Mouse (Mus musculus): ENCODE measurements around the gene Cd96.
A peak's percentile ranks its signal among the peaks of the same experiment; 100 is the strongest.
"Not testable (repeated sequence)": the region's sequence is repeated elsewhere in the genome, so short reads cannot be mapped to it uniquely, and the experiment has no call there.

The Cd96 gene

DNA sequence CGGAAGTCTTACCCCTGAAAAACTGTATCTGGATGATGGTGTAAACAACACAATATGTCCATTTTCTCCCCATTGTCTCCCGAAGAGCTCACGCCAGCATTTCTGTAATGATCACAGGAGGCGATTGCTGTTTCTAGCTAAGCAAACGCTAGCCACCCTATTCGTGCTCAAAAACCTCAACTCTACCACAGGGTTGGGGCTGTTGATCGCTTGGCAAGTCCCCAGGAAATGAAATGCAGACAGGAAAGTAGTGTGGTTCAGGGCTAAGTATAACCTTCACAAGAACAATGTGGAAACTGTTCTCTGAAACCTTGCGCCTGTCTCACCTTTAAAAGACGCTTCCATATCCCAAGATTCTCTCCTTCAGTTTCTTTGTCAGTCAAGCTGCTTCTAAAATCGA, at the start of gene Cd96:
Gene Cd96 (minus strand): TSS at position 232 of the 400 bp plus-strand sequence.
- DNase-seq, result no peak

- DNase-seq, result no peak
These were observed 46.9 kb upstream of the Cd96 start for GRCm38 (mm10) chr16:46166971-46167370.

- DNase-seq, result no peak
These were observed 45.3 kb upstream of the Cd96 start for GRCm38 (mm10) chr16:46165305-46165704.

DNA sequence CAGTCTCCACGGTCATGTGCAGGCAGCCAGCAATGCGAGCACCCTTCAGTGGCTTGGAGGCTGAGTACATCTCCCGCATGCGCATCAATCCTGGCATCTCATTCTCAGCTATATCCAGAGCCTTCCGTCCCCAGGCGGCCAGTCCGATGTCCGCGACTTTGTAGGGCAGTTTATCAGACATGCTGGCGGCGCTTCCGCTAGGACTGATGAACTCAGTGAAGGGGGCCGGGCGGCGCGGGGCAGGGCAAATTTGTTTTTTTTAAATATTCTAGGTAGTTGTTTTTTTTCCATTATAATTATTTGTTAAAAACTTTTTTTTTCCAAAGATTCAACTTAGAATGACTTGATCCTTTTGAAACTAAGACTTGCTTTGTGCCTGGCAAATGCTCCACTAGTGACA, 34.8 kb upstream of the Cd96 start, which contains the start of gene Gm4737:
Gene Gm4737 (minus strand): TSS at position 246 of the 400 bp plus-strand sequence.
- not testable (repeated sequence) for DNase-seq

DNA sequence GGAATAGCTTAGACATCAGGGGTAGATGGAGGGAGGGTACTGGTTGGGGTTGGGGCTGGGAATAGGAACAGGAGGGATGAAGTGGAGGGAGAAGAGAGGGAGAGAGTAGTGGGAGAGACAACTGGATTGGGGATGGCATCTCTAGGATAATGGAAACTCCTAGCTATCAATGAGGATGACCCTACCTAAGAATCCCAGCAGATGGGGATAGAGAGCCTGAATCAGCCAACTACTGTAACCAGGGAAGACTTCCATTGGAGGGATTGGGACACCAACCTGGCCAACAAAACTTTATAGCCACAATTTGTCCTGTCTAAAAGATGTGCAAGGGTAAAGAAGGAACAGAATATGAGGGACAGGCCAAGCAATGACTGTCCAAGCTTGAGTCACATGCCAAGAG, 31.1 kb upstream of the Cd96 start:
- DNase-seq, result no peak

- no peak for DNase-seq
These were observed 28.8 kb upstream of the Cd96 start for GRCm38 (mm10) chr16:46148661-46149341.

DNA sequence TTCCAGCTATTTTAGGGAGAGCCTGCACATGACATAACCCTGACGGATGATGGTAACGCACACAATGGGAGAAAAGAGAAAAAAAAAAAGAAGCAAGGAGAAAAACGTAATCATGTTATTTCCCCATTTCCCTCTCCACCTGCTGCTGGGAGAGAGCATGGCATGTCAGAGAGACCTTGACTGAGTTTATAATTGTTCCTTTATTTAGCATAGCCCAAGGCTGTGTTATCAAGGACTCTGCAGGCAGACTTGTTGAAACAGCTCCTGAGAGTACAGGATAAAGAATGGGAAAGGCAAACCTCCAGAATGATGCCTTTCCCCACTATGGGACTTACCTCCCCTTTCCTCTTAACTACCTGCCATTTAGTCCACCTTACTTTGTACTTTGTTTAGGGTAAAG, 26.9 kb upstream of the Cd96 start:
- DNase-seq, result no peak

GRCm38 (mm10) chr16:46122238-46122637, 2.2 kb upstream of the Cd96 start:
- no peak for DNase-seq

DNA sequence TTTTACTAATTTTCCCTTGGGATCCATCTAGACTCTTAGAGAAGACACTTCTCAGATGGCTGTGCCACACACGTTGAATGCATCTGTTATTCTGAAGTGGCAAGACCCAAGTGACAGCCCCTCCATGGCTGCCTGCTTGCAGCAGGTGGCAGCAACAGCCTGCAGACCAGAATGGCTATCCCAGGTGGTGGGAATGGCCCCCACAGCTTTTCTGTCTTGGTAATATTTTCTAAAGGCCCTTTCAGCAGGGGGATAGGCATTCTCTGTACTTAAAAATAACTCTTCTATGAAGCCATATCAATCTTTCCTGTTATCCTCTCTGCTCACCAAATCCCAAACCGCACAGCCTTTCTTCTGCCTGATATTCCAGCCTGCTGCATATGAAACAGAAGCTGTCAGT, 1.4 kb upstream of the Cd96 start:
- no peak for DNase-seq

- DNase-seq, result no peak
These were observed 556 bp upstream of the Cd96 start for GRCm38 (mm10) chr16:46120607-46121006.

GRCm38 (mm10) chr16:46117645-46118044, 2.4 kb downstream of the Cd96 start:
- no peak for DNase-seq

- DNase-seq, result no peak
These were observed 5.3 kb downstream of the Cd96 start for GRCm38 (mm10) chr16:46114727-46115126.

GRCm38 (mm10) chr16:46109536-46109935, 10.5 kb downstream of the Cd96 start:
- DNase-seq, result peak; percentile 5 to 6

DNA sequence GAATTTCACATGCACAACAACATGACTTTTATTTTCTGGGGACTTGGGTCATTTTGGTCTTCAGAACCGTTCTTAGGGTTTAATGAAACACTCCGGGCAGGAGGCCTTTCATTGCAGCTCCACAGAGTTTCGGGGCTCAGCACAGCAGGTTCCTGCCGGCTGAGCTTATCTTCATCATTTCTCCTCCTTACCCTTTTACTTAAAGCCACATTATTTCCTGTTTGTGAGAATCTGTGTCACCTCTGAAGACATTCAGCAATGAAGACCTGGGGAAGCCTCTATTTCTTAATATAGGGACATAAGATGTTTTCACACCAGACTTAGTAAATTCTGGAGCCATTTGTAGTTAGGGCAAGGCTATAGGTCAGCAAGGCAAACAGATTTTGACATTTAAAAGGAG, 12.6 kb downstream of the Cd96 start:
- no peak for DNase-seq

- DNase-seq, result no peak
These were observed 15.6 kb downstream of the Cd96 start for GRCm38 (mm10) chr16:46104491-46104890.

GRCm38 (mm10) chr16:46101748-46102147, 18.3 kb downstream of the Cd96 start:
- DNase-seq, result no peak

- no peak for DNase-seq
These were observed 19.8 kb downstream of the Cd96 start for GRCm38 (mm10) chr16:46100286-46100685.

DNA sequence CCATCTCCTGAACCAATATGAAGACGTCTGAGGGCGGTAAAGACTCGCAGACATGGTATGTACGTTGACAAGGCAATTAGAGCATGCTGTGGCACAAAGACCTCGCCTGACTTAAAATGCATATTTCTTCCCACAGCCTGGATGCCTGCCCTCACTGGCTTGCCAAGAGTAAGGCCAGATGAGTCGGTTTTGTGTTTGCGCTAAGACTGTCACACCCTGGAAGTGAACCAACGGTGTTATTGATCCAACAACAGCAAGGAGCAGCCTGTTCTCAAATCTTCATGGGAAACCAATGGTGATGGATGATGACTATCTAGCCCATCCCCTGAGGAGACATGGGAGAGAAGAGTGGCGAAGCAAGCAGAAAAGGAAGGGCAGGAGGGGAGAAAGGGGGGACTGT, 22.6 kb downstream of the Cd96 start:
- DNase-seq, result no peak

- DNase-seq, result peak; percentile 16 to 34
These were observed 25.6 kb downstream of the Cd96 start for GRCm38 (mm10) chr16:46094478-46094877.

- DNase-seq, result no peak
These were observed 27.1 kb downstream of the Cd96 start for GRCm38 (mm10) chr16:46092935-46093334.

DNA sequence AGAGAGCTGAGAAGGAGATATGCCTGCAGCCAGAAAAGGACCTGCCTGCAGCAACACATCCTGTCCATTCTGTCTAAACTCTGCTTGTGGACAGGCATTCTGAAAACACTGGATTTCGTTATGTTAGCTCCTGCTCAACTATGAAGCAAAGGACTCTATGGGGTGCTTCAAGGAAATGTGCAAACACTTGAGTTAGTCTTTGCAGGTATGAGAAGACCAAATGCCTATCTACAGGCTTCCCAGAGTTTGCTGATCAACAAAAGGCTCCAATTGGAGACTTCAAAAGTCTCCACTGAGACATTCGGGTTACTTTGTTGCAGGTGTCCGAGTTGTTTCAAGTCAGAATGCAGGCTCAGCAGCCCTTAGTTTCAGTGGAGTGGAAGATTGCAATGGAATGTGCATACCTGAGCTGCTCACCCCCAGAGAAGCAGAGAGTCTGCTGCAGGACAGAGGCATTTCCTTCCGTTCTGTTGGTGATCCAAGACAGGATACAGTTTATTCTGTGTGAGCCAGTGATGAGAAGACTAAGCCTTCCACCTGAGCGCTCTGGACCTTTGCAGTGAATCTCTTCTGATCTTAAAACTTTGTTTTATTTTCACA, 33.1 kb downstream of the Cd96 start:
- DNase-seq, result no peak

DNA sequence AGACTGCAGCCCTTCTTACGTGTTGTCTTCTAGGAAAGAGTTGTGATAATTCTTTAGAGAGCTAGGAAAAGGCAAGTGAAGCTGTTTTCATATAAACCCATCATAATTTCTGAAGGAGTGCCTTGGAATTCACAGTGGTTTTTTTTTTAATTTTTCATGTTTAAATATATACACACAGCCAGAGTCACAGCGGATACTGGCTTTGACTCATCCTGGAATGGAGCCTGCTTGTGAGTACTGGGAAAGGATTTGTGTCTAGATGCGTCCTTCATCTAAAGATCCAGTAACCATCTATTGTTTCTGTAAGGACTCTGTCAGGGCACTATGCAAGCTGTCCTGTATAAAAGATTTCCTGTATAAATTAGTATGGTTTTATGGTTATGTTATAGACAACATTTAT, 52.1 kb downstream of the Cd96 start:
- no peak for DNase-seq

GRCm38 (mm10) chr16:46063278-46063677, 56.8 kb downstream of the Cd96 start:
- no peak for DNase-seq

DNA sequence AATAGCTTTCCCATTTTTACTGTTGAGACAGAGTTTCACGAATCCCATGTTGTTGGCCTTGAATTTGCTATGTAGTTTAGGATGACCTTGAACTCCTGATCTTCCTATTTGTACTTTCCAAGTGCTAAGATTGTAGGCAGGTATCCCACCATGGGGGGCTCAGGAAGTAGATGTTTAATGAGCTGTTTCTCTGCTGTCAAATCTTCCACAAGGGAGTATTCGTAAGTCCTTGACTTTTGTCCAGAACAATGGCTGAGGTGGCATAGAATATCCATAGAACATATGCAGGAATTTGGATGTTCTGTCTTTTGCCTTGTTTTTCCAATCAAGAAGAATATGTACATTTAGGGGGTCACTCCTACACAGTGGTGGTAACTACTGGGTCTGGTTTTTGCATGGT, 73.1 kb downstream of the Cd96 start:
- DNase-seq, result no peak

DNA sequence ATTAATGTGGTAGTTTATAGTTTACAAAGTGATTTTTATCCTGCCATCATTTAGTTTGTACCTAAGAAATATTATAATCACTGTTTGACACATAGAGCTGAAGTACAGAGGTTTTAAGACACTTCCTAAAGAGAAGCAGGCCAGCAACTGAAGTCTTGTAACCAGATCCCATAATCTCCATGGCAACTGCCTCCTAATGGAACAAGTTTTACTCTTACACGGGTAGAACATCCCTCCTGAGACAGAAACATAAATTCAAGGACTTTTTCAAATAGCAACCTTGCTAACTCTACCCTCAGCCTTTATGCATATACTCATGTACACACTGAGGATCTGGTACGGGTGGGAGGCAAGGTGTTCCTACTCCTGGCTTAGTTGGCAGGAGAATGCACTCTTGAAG, 83.8 kb downstream of the Cd96 start:
- DNase-seq, result no peak

Data from cerebellum, postnatal 36 days (tissue).